Mouse (Mus musculus) adrenal gland, postnatal 10 days (tissue): ENCODE data around the gene Olfr649. TPM values are rescaled to one million over a fixed set of nuclear protein-coding genes. Genes with fewer than 3 reads are reported as not detected.
A peak's percentile ranks its signal among the peaks of the same experiment; 100 is the strongest.

ENCODE experiments used
- DNase-seq: peaks from one replicate; pipeline ENCODE4 v3.0.0; 2021; ENCODE audit warnings: mixed read lengths
- long read RNA-seq, 2 experiments: library from polyadenylated mRNA; stranded (forward); transcript quantifications; one replicate each; pipeline ENCODE4 v2.0.0; 2021
- total RNA-seq, 2 experiments: library from RNA; stranded (reverse); gene quantifications; 2 replicates each; pipeline ENCODE4 v1.2.3; 2021

Gene Olfr649
- total RNA-seq, result not detected
- long read RNA-seq, experiment 1, result 0 reads
- long read RNA-seq, experiment 2, result 0 reads

DNA sequence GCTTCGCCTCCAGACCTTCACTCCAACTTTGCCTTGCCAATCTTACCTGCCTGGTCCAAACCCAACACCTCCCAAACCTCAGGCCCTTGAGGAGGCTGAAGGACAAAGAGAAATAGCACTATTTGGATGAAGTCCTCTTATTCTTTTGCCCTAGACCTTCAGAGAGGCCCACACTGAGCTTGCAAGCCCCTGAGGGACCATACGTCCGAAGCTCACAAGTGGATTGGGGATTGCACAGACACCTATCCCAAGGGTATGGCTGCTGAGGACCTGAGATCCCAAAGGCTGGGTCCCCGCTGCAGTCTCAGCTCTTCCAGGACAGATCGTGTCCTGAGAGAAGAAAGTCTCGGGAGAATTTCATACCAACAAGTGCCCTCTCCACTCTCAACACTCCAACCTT lies at the start of gene Olfr649:
Gene Olfr649 (minus strand): TSS at position 101 of the 400 bp plus-strand sequence.
- no peak for DNase-seq

DNA sequence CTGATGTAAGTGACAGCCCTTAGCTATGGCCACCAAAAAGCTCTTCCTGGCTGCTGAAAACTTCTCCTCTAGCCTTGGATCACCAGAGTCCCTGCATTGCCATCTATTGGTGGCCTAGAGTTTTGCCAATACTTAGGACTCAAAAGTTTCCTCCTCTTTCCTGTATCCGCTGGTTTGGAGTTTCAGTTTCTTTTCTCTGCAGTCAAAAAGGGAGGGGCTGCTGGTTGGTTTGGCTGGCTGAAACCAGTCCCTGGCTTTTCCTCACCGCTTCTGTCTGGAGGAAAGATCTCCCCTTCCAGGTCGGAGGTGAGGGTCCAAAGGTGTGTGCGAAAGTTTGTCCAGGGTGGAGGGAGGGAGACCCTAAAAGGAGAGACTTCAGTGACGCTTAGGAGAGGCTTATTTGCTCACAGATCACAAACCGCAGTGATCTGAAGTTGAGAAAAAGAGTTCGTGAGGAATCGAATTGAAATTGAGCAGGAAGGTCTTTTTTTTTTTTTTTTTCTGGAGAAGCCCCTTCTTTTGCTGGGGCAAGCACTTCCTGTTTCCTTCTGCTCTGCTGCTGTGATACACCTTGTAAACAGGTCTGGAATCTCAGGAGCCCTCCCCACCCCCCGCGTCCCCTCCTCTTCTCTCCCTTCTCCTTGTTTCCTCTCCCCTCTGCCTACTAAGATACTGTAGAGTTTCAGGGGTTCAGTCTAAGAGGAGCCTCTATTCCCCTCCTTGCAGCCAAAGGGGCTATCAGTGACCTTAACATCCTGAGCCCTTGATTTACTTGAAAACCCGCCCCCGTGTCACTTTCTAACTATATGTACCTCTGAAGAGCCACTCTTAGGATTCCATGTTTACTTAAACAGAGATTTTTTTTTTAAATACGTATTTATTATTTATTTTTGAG lies 48.7 kb upstream of the Olfr649 start, which contains the start of gene Trim34a:
Gene Trim34a (plus strand): TSS at position 171 of the 895 bp plus-strand sequence.
- DNase-seq, result peak; percentile 72

DNA sequence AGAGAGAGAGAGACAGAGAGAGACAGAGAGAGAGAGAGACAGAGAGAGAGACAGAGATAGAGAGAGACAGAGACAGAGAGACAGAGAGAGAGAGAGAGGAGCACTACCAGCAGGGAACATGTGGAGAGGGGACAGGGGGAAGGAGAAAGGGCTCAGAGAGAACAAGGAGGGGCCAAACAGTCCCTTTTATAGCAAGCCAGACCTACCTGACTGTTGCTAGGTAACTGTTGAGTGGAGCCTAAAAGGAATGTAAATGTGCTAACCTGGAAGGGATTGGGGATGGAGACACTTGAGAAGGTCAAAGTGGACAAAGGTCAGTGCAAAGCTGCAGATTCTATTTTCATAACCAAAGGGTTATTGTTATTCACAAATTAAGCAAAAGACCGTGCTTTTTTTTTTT lies 47.8 kb upstream of the Olfr649 start:
- DNase-seq, result no peak

- no peak for DNase-seq
Measured at GRCm38 (mm10) chr7:104240857-104241256, 45.1 kb upstream of the Olfr649 start.

GRCm38 (mm10) chr7:104231203-104231602 lies 35.4 kb upstream of the Olfr649 start:
- peak; percentile 50 for DNase-seq

- DNase-seq, result peak; percentile 89
Measured at GRCm38 (mm10) chr7:104218701-104219569, 23.1 kb upstream of the Olfr649 start, which contains the start of gene Trim6. Gene Trim6, plus strand, starts transcription at chr7:104218793.

GRCm38 (mm10) chr7:104217881-104218280 lies 22.1 kb upstream of the Olfr649 start:
- no peak for DNase-seq

DNA sequence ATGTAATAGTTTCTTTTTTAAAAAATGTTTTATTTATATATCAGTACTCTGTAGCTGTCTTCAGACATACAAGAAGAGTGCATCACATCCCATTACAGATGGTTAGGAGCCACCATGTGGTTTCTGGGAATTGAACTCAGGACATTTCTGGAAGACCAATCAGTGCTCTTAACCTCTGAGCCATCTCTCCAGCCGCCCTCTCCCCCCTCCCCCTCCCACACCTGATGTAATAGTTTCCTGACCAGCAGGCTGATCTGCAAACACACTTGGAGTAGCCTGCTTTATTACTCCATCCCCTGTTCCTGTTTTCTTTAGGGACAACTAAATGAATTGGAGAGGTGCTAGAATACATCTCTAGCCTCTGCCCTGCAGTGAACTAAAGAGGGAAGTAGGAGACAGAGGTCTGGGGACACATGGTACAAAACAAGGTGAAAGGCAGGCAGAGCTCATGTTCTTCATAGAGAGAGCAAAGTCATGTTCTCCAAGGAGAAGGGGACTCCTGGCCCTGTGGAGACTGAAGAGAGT lies 20.3 kb upstream of the Olfr649 start:
- DNase-seq, result no peak

DNA sequence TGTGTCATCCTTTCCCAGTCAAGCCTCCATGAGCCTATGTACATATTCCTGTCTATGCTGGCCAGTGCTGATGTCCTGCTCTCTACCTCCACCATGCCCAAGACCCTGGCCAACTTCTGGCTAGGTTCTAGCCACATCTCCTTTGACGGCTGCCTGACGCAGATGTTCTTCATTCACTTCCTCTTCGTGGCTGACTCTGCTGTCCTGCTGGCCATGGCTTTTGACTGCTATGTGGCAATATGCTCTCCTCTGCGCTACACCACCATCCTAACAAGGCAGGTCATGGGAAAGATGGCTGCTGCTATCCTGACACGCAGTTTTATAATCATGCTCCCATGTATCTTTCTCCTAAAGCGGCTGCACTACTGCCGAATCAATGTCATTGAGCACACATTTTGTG lies 10.4 kb upstream of the Olfr649 start:
- DNase-seq, result no peak

- DNase-seq, result peak; percentile 79
Measured at GRCm38 (mm10) chr7:104199822-104200221, 4.0 kb upstream of the Olfr649 start.

DNA sequence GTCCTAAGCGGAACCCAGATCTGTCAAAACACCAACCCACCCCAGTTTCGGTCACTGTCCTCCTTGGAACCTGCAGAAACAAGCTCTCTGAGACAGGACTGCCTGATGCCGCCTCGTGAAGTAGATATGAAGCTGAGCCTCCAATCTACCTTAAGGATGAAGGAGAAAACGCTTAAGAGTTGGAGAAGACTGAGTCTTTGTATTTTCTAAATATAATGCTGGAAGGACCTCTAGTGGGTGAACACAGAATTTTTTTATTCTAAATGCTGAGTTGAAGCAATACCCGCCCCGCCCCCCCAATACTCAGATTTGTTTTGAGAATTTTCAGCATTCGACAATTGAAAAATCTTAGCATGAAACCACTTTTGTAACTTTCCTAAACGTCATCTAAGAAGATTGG lies 4.5 kb downstream of the Olfr649 start:
- no peak for DNase-seq

- DNase-seq, result no peak
Measured at GRCm38 (mm10) chr7:104183292-104183691, 12.5 kb downstream of the Olfr649 start, which contains the start of gene Olfr648. Gene Olfr648, minus strand, starts transcription at chr7:104183392.

DNA sequence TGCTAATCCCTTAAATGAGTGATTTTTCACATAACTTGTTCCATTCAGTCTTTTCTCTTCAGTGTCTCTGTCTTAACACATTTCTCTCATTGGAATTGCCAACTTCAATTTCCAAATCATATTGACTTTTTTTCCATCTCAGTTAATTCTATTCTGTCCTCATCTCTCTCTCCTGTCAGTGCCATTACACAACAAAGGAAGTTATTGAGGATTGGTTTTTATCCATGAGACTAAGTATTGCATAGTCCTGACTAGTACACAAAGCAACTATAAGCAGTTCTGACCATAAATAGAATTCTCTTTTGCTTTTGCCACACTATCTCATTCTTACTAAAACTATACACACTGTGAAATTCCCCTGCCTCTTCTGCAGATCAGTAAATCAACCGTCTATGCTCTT lies 16.7 kb downstream of the Olfr649 start:
- no peak for DNase-seq

GRCm38 (mm10) chr7:104178422-104179054 lies 17.2 kb downstream of the Olfr649 start:
- DNase-seq, result no peak

- DNase-seq, result no peak
Measured at GRCm38 (mm10) chr7:104175085-104175484, 20.7 kb downstream of the Olfr649 start.

DNA sequence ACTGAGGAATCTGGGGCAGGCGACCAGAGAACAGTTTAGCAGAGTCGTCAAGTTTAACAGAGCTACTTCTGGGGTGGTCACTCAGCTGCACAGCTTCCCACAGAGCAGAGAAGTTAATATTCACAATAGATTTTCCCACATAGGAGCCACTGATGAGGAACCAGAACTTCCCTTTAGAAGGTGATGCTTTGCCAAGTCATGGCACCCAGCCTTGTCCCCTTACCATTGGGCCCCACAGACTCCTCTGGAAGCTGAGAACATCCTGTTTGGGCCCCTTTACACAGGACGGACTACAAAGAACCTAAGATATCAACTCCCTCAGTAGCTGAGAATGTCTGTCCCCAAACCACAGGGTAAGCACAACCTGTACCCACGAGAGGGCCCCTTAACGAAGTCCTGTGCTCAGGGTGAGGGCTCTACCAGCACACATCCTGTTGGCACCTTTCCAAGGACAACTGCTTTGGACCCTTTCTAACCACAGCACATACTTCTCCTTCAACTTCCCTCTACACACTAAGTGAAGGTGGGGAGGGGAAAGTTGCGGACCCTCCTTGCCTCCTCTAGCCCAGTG lies 26.1 kb downstream of the Olfr649 start:
- no peak for DNase-seq

- DNase-seq, result no peak
Measured at GRCm38 (mm10) chr7:104167105-104167504, 28.7 kb downstream of the Olfr649 start.

DNA sequence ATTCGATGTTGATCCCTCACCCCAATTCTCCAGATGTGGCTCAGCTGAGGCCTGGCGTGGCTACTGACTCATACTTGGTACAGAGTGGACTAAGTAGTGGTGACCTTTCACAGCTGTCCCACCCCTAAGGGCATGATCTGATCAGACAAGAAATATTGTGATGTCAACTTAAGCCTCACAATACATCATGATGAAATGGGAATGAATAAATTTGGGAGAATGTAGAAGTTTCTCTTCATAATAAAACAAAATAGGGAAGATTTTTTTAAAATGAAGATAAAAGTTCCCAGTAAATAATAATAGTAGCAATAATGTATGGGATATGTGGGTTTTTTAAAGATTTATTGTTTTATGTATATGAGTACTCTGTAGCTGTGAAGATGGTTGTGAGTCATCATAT lies 45.3 kb downstream of the Olfr649 start, which contains the start of gene Ubqlnl:
Gene Ubqlnl (minus strand): TSS at position 101 of the 400 bp plus-strand sequence.
- no peak for DNase-seq

- no peak for DNase-seq
Measured at GRCm38 (mm10) chr7:104143179-104143578, 52.6 kb downstream of the Olfr649 start, which contains the start of gene Ubqln3. Gene Ubqln3, minus strand, starts transcription at chr7:104143279.
